Mouse (Mus musculus): Measurements from ENCODE around the gene Map3k13. TPM values are rescaled to one million over a fixed set of nuclear protein-coding genes. Genes with fewer than 3 reads are reported as not detected.
"Not testable (repeated sequence)": the region's sequence is repeated elsewhere in the genome, so short reads cannot be mapped to it uniquely, and the experiment has no call there.

Gene Map3k13
- polyA plus RNA-seq, 1 experiment = 2.1 TPM

DNA sequence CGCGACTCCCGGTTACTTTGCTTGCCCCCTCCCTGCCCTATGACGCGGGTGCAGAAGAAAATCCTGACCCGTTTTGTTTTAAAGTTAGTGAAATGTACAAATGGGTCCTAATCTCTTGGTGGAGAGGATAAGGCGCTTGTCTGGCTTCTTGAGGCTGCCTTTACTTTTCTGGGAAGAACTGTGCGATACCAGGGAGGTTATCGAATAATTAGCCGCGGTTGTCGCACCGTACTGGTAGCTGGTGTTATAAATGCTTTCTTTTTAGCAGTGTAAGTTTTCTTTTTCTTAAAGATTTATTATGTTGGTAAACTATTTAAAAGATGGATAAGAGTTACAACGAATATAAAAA lies 525 bp downstream of the Map3k13 start:
- H3K9ac ChIP-seq (ENCODE audit: low read depth, poor library complexity, severe bottlenecking) = peak overlapping the region; percentile 76
- peaks cover 4% of the 10 kb centered on the region for H3K9me3 ChIP-seq (replicated peaks; ENCODE audit: control insufficient read depth, insufficient read depth, low read length, poor library complexity, severe bottlenecking)
- no peaks in the 10 kb centered on the region for H3K4me1 ChIP-seq (ENCODE audit: control insufficient read depth, insufficient read depth, low read length)
- H3K27ac ChIP-seq (ENCODE audit: insufficient read depth, low read length) = no peak overlapping the region
- no peaks in the 10 kb centered on the region for H3K27me3 ChIP-seq (ENCODE audit: control insufficient read depth, insufficient read depth, low read length, poor library complexity, severe bottlenecking)
- 0 out of 2 replicates have a peak, but pooled peaks cover 2% of the 10 kb centered on the region for H3K36me3 ChIP-seq (ENCODE audit: control insufficient read depth, insufficient read depth, low read length, poor library complexity, severe bottlenecking)
- TF ChIP-seq CTCF (IDR thresholded peaks at IDR 0.05; ENCODE audit: low read depth, low read length) (no peak), POLR2A (IDR thresholded peaks at IDR 0.05; ENCODE audit: insufficient read depth, low read length) (no peak), EP300 (IDR thresholded peaks at IDR 0.05; ENCODE audit: insufficient read depth, low read depth, low read length) (no peak)
- peak overlapping the region; percentile 95 for H3K4me3 ChIP-seq (ENCODE audit: low read depth, low read length)

DNA sequence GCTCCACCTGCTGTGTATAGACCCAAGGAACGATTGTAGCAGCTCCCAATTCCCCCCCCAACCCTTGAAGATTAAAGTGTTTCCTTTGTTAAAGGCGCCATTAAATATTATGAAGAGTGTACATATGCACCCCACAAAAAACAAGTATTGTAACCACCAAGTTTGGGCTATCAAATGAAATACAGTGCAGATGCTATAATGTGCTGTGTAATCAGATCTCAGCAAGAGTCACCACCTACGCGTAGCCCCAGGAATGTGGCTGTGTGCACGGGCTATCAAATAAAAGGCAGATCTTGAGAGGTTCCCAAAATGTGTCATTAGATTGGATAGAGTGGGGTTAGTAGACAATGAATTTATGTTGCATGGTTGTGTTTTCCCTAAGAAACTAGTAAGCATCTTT lies 925 bp downstream of the Map3k13 start:
- Histone ChIP-seq H3K9ac (ENCODE audit: low read depth, poor library complexity, severe bottlenecking) (peak overlapping the region; percentile 76), H3K4me3 (ENCODE audit: low read depth, low read length) (peak overlapping the region; percentile 38; the same call in 1 of the 2 replicates)

DNA sequence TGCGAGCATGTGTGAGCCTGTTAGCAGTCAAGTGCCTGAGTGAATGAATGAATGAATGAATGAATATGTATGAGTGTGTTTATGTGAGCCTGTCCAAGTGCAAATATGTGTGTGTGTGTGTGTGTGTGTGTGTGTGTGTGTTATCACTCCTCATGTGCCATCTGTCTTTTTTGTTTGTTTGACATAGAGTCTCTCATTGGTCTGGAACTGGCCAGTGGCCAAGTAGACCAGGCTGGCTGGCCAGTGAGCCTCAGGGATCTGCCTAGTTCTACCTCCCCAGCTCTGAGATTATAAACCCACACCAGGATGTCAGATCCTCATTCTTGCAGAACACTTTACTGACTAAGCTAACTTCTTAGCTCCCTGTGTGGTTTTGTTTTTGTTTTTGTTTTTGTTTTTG lies 10.1 kb downstream of the Map3k13 start:
- Histone ChIP-seq H3K4me1 (ENCODE audit: control insufficient read depth, insufficient read depth, low read length) (peaks cover 3% of the 10 kb centered on the region), H3K27me3 (ENCODE audit: control insufficient read depth, insufficient read depth, low read length, poor library complexity, severe bottlenecking) (no peaks in the 10 kb centered on the region), H3K4me3 (ENCODE audit: low read depth, low read length) (no peak overlapping the region), H3K9ac (ENCODE audit: low read depth, poor library complexity, severe bottlenecking) (no peak overlapping the region), H3K27ac (ENCODE audit: insufficient read depth, low read length) (no peak overlapping the region), H3K36me3 (ENCODE audit: control insufficient read depth, insufficient read depth, low read length, poor library complexity, severe bottlenecking) (peaks cover 4% of the 10 kb centered on the region), H3K9me3 (replicated peaks; ENCODE audit: control insufficient read depth, insufficient read depth, low read length, poor library complexity, severe bottlenecking) (peaks cover 14% of the 10 kb centered on the region)
- no peak for TF ChIP-seq EP300 (IDR thresholded peaks at IDR 0.05; ENCODE audit: insufficient read depth, low read depth, low read length)

More for the DNA sequence above, 925 bp downstream of the Map3k13 start:
- H3K36me3 ChIP-seq (ENCODE audit: control insufficient read depth, insufficient read depth, low read length, poor library complexity, severe bottlenecking) = 0 out of 2 replicates have a peak, but pooled peaks cover 2% of the 10 kb centered on the region
- TF ChIP-seq EP300 (IDR thresholded peaks at IDR 0.05; ENCODE audit: insufficient read depth, low read depth, low read length) (no peak), POLR2A (IDR thresholded peaks at IDR 0.05; ENCODE audit: insufficient read depth, low read length) (no peak), CTCF (IDR thresholded peaks at IDR 0.05; ENCODE audit: low read depth, low read length) (no peak)
- H3K27ac ChIP-seq (ENCODE audit: insufficient read depth, low read length) = no peak overlapping the region
- H3K27me3 ChIP-seq (ENCODE audit: control insufficient read depth, insufficient read depth, low read length, poor library complexity, severe bottlenecking) = no peaks in the 10 kb centered on the region
- H3K4me1 ChIP-seq (ENCODE audit: control insufficient read depth, insufficient read depth, low read length) = no peaks in the 10 kb centered on the region
- H3K9me3 ChIP-seq (replicated peaks; ENCODE audit: control insufficient read depth, insufficient read depth, low read length, poor library complexity, severe bottlenecking) = peaks cover 5% of the 10 kb centered on the region

DNA sequence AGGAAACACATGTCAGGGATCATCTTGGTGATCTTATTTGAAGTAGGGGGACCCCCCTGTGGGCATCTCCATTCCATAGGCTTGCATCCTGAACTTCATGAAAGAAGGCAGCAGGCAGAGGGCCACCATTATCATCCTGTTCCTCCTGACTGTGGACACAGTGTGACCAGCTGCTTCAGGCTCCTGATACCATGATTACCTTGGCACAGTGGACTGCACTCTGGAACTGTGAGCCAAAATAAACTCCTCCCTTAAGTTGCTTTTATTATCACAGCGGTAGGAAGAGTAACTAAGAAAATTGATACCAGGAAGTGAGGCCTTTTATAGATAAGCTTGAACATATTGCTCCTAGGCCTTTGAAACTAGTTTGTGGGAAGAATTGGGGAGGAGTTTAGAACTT lies 12.7 kb downstream of the Map3k13 start:
- Histone ChIP-seq H3K9me3 (replicated peaks; ENCODE audit: control insufficient read depth, insufficient read depth, low read length, poor library complexity, severe bottlenecking) (peaks cover 13% of the 10 kb centered on the region), H3K27me3 (ENCODE audit: control insufficient read depth, insufficient read depth, low read length, poor library complexity, severe bottlenecking) (no peaks in the 10 kb centered on the region), H3K4me3 (ENCODE audit: low read depth, low read length) (no peak overlapping the region), H3K4me1 (ENCODE audit: control insufficient read depth, insufficient read depth, low read length) (peaks cover 3% of the 10 kb centered on the region), H3K27ac (ENCODE audit: insufficient read depth, low read length) (peak overlapping the region; percentile 88), H3K9ac (ENCODE audit: low read depth, poor library complexity, severe bottlenecking) (no peak overlapping the region), H3K36me3 (ENCODE audit: control insufficient read depth, insufficient read depth, low read length, poor library complexity, severe bottlenecking) (peaks cover 2% of the 10 kb centered on the region)
- TF ChIP-seq POLR2A (IDR thresholded peaks at IDR 0.05; ENCODE audit: insufficient read depth, low read length) = no peak

DNA sequence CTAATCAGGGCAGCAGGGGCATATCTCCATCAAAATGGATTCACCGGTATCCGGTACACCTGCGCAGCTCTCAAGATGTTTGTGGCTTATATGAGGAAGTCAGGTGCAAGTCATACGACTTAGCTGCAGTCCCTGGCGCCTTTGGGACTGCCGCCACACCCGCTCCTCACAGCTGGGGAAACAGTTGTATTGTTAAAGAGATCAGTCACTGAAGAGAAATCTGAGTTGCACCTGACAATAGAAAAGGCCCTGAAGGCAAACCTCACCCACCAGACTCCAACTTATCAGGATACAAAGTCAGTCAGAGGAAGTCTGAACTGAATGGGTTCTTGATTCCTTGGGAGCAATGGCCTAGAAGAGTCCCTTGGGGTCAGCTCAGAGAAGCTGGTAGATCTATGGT lies 13.6 kb downstream of the Map3k13 start:
- H3K4me1 ChIP-seq (ENCODE audit: control insufficient read depth, insufficient read depth, low read length); H3K36me3 ChIP-seq (ENCODE audit: control insufficient read depth, insufficient read depth, low read length, poor library complexity, severe bottlenecking); H3K27me3 ChIP-seq (ENCODE audit: control insufficient read depth, insufficient read depth, low read length, poor library complexity, severe bottlenecking); H3K4me3 ChIP-seq (ENCODE audit: low read depth, low read length); H3K9ac ChIP-seq (ENCODE audit: low read depth, poor library complexity, severe bottlenecking): not testable (repeated sequence)
- peak; percentile 88 for TF ChIP-seq EP300 (IDR thresholded peaks at IDR 0.05; ENCODE audit: insufficient read depth, low read depth, low read length)
- Histone ChIP-seq H3K9me3 (replicated peaks; ENCODE audit: control insufficient read depth, insufficient read depth, low read length, poor library complexity, severe bottlenecking) (peaks cover 13% of the 10 kb centered on the region), H3K27ac (ENCODE audit: insufficient read depth, low read length) (peak overlapping the region; percentile 95)

GRCm38 (mm10) chr16:21813164-21813834 lies 19.2 kb downstream of the Map3k13 start:
- no peaks in the 10 kb centered on the region for H3K27me3 ChIP-seq (ENCODE audit: control insufficient read depth, insufficient read depth, low read length, poor library complexity, severe bottlenecking)
- H3K9me3 ChIP-seq (replicated peaks; ENCODE audit: control insufficient read depth, insufficient read depth, low read length, poor library complexity, severe bottlenecking) = peaks cover 9% of the 10 kb centered on the region
- TF ChIP-seq POLR2A (IDR thresholded peaks at IDR 0.05; ENCODE audit: insufficient read depth, low read length) = no peak
- no peak for TF ChIP-seq EP300 (IDR thresholded peaks at IDR 0.05; ENCODE audit: insufficient read depth, low read depth, low read length)
- TF ChIP-seq CTCF (IDR thresholded peaks at IDR 0.05; ENCODE audit: low read depth, low read length) = no peak
- H3K4me3 ChIP-seq (ENCODE audit: low read depth, low read length) = no peak overlapping the region
- peaks cover 2% of the 10 kb centered on the region; the same call in 1 of the 2 replicates for H3K36me3 ChIP-seq (ENCODE audit: control insufficient read depth, insufficient read depth, low read length, poor library complexity, severe bottlenecking)
- no peak overlapping the region for H3K27ac ChIP-seq (ENCODE audit: insufficient read depth, low read length)
- H3K9ac ChIP-seq (ENCODE audit: low read depth, poor library complexity, severe bottlenecking) = no peak overlapping the region
- peaks cover 5% of the 10 kb centered on the region for H3K4me1 ChIP-seq (ENCODE audit: control insufficient read depth, insufficient read depth, low read length)

All from ES-Bruce4 (cell line).